Mouse (Mus musculus): Measurements from ENCODE around the gene Ercc2.

GRCm38 (mm10) chr7:19338596-19338995 lies 43.2 kb upstream of the Ercc2 start:
- TF ChIP-seq EP300 (IDR thresholded peaks at IDR 0.05; ENCODE audit: low read length) (no peak), RAD21 (IDR thresholded peaks at IDR 0.05; ENCODE audit: low read depth, low read length) (no peak), POLR2A (IDR thresholded peaks at IDR 0.05; ENCODE audit: low read depth, low read length) (no peak), CTCF (conservative IDR thresholded peaks at IDR 0.05 in 1 of 2, IDR thresholded peaks at IDR 0.05 in 1 of 2; ENCODE audit: low read depth in 2 of 2, low read length in 2 of 2) (no peak)
